Mouse (Mus musculus): ENCODE results near the gene Habp2. TPM values are rescaled to one million over a fixed set of nuclear protein-coding genes. Genes with fewer than 3 reads are reported as not detected.

The Habp2 gene
- polyA plus RNA-seq (2014; fragmentation: Illumina TruSeq; extraction: RNeasy Lipid Tissue Mini Kit (QIAGEN cat#74804); ENCODE audit: low read depth, low replicate concordance), result 1.3 TPM

DNA sequence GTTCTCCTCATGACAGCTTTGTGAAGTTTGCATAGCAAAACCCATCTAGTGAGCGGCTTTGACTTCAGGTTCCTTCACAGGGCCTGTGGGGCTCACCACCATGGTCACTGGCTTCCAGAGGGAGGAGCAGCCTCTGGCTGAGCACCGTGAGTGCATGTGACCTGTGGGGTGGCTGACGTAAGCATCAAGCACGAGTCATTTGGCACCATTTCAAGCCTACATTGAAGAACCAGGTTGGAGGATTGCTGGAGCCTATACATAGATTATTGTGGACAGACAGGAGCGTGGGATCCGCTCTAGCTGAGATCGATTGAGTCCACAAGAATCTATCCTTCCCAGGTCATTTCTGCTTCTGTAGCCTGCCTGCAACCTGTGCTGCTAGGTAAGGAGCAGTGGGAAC, at the start of gene Habp2:
Habp2 (plus strand) TSS at position 272 of the 400 bp plus-strand sequence.

Other genes with a start within 250 kb of the Habp2 start
- gene Nrap, start 102.9 kb downstream of the Habp2 start, polyA plus RNA-seq (2014; fragmentation: Illumina TruSeq; extraction: RNeasy Lipid Tissue Mini Kit (QIAGEN cat#74804); ENCODE audit: low read depth, low replicate concordance), result 1.1 TPM
- gene Casp7, start 110.0 kb downstream of the Habp2 start, polyA plus RNA-seq (2014; fragmentation: Illumina TruSeq; extraction: RNeasy Lipid Tissue Mini Kit (QIAGEN cat#74804); ENCODE audit: low read depth, low replicate concordance), result 18.1 TPM
- 10.5 TPM for gene Plekhs1, start 174.5 kb downstream of the Habp2 start, polyA plus RNA-seq (2014; fragmentation: Illumina TruSeq; extraction: RNeasy Lipid Tissue Mini Kit (QIAGEN cat#74804); ENCODE audit: low read depth, low replicate concordance)